Mouse (Mus musculus): ENCODE data around the gene Tmem38b.

DNA sequence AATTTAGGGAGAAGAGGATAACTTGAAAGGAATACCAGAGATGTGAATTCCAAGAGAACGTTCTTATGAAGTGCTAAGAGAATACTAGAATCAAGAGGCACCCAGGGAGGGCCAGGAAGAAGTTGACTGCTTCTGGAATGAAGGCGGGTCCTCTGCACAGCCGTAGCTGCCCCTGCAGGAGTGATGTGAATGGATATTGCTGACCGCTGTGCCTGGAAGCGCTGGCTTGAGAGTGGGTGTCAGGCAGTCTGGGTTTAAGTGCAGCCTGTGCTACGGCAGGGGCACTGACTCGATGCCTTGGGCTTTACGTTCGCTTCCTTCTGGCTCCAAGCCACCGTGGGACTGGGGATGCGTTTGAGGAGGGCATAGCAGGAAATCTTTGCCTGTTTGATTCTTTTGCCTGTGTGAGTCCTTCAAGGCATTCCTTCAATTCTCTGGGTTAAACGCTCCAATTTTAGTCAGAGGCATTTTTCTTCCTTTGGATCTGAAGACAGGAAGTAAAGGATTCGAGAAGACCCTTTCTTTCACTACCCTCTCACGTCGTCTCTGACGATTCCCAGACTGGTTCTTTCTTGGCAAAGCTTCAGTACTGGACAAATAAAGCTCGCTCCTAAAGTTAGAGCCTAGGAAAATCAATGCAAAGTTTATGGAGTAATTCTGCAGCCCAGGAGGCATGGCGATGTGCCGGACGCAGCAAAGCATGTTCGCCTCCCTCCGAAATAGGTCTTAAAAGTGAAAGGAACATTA is 60.7 kb downstream of the Tmem38b start:
- TF ChIP-seq CTCF (IDR thresholded peaks at IDR 0.05; ENCODE audit: control insufficient read depth, insufficient read depth, insufficient replicate concordance, low read depth, low read length) (no peak), POLR2A (IDR thresholded peaks at IDR 0.05; ENCODE audit: control insufficient read depth, low read depth, low read length) (no peak)

Measured in testis, adult 2 months (tissue).